23 mouse cellular contexts compared by ENCODE assay signal in the genomic region with DNA sequence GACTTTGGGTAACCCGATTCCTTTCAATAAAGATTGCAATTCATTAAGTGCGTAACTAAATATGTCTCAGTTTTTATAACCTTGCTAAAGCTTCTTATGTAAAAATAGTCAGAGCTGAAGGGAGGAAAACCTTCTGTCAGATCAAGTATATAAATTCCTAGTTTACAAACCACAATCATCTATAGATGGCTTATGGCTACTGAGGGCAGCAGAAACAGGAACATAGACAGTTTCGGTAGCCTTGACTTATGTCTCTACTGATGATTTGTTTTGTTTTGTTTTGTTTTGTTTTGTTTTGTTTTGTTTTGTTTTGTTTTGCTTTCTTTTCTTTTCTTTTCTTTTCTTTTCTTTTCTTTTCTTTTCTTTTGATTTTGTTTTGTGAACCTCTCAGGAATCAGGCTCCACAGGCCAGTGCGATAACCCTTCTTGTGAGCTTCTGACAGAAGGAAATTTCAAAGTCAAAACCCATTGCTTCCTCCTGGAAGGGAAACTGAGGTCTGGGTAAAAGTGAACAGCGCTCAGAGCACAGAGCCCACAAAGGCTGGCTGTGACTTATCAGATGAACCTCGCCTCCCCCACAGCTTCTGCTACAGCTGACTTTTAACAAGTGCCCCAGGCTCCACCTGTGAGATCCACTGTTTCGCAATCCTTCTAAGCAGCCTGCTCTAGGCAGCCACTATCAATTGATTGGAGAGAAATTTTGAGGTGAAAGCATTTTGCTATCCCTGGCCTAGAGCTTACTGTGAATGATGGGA.
"Had no signal": no experiment of that assay in that cellular context is flagged by ENCODE, and none has a peak within 500 bp of the region (broad histone marks: within the 10 kb centered on the region; RNA-seq: fewer than 3 reads in every experiment).

No protein-coding gene starts in this region.

- H3K9me3 ChIP-seq: kidney, embryonic 15.5 days; limb, embryonic 12.5 days; limb, embryonic 15.5 days; lung, embryonic 15.5 days; midbrain, embryonic 12.5 days; midbrain, embryonic 15.5 days; neural tube, embryonic 13.5 days; stomach, embryonic 15.5 days had no signal

- ATAC-seq: midbrain, embryonic 15.5 days had no signal

- H3K27me3 ChIP-seq: kidney, embryonic 15.5 days; limb, embryonic 12.5 days; limb, embryonic 15.5 days; lung, embryonic 15.5 days; midbrain, embryonic 12.5 days; midbrain, embryonic 15.5 days; neural tube, embryonic 13.5 days; stomach, embryonic 15.5 days had no signal

- H3K9ac ChIP-seq: kidney, embryonic 15.5 days; limb, embryonic 12.5 days; limb, embryonic 15.5 days; liver, embryonic 14.5 days; lung, embryonic 15.5 days; midbrain, embryonic 12.5 days; midbrain, embryonic 15.5 days; neural tube, embryonic 13.5 days; stomach, embryonic 15.5 days had no signal

- H3K4me2 ChIP-seq: kidney, embryonic 15.5 days; limb, embryonic 12.5 days; limb, embryonic 15.5 days; lung, embryonic 15.5 days; midbrain, embryonic 12.5 days; midbrain, embryonic 15.5 days; neural tube, embryonic 13.5 days; stomach, embryonic 15.5 days had no signal

- H3K4me3 ChIP-seq: kidney, embryonic 15.5 days; limb, embryonic 12.5 days; limb, embryonic 15.5 days; lung, embryonic 15.5 days; midbrain, embryonic 12.5 days; midbrain, embryonic 15.5 days; neural tube, embryonic 13.5 days; stomach, embryonic 15.5 days had no signal

- H3K4me1 ChIP-seq: kidney, embryonic 15.5 days; limb, embryonic 12.5 days; limb, embryonic 15.5 days; lung, embryonic 15.5 days; midbrain, embryonic 12.5 days; midbrain, embryonic 15.5 days; neural tube, embryonic 13.5 days; stomach, embryonic 15.5 days had no signal

- H3K27ac ChIP-seq: kidney, embryonic 15.5 days; limb, embryonic 12.5 days; limb, embryonic 15.5 days; liver, embryonic 14.5 days; lung, embryonic 15.5 days; midbrain, embryonic 12.5 days; midbrain, embryonic 15.5 days; neural tube, embryonic 13.5 days; stomach, embryonic 15.5 days had no signal

- DNase-seq: kidney, adult 11 months; kidney, adult 8-10 months; kidney, postnatal 10 days; kidney, postnatal 36 days; left cerebral cortex, postnatal 4 days; lung, adult 18-20 months; lung, postnatal 10 days; lung, postnatal 36 days; retina, postnatal 1 day; right cerebral cortex, postnatal 25 days; spleen, adult 18-20 months; thymus, adult 2 months; thymus, postnatal 14 days; thymus, postnatal 4 days had no signal

- H3K36me3 ChIP-seq: kidney, embryonic 15.5 days; limb, embryonic 12.5 days; limb, embryonic 15.5 days; lung, embryonic 15.5 days; midbrain, embryonic 12.5 days; midbrain, embryonic 15.5 days; neural tube, embryonic 13.5 days; stomach, embryonic 15.5 days had no signal
